Mouse (Mus musculus): ENCODE measurements around the gene Fbrs. TPM values are rescaled to one million over a fixed set of nuclear protein-coding genes. Genes with fewer than 3 reads are reported as not detected.
"Not testable (repeated sequence)": the region's sequence is repeated elsewhere in the genome, so short reads cannot be mapped to it uniquely, and the experiment has no call there.

The Fbrs gene
- total RNA-seq, 2 experiments from 2014 or later = 20.0 to 24.1 TPM

- intact Hi-C loops (cut with DNase I; ENCODE audit: low total_unique reads) = no loop called here
- no peak for DNase-seq
Measured at GRCm38 (mm10) chr7:127474378-127475070, 4.5 kb upstream of the Fbrs start.

- no peak for DNase-seq
- intact Hi-C loops (cut with DNase I; ENCODE audit: low total_unique reads) = no loop called here
Measured at GRCm38 (mm10) chr7:127475186-127475740, 3.7 kb upstream of the Fbrs start.

- no peak for DNase-seq
- intact Hi-C loops (cut with DNase I; ENCODE audit: low total_unique reads) = no loop called here
Measured at GRCm38 (mm10) chr7:127476336-127476735, 2.7 kb upstream of the Fbrs start.

- DNase-seq = no peak
- intact Hi-C loops (cut with DNase I; ENCODE audit: low total_unique reads) = no loop called here
Measured at GRCm38 (mm10) chr7:127476855-127477254, 2.1 kb upstream of the Fbrs start.

- intact Hi-C loops (cut with DNase I; ENCODE audit: low total_unique reads) = no loop called here
- peak; percentile 99 for DNase-seq
Measured at GRCm38 (mm10) chr7:127477687-127478634, 1.0 kb upstream of the Fbrs start.

GRCm38 (mm10) chr7:127479318-127480225 is 573 bp downstream of the Fbrs start:
- intact Hi-C loops (cut with DNase I; ENCODE audit: low total_unique reads) = no loop called here
- no peak for DNase-seq

GRCm38 (mm10) chr7:127480321-127480720 is 1.3 kb downstream of the Fbrs start:
- intact Hi-C loops (cut with DNase I; ENCODE audit: low total_unique reads) = no loop called here
- DNase-seq = peak; percentile 10

GRCm38 (mm10) chr7:127485416-127485815 is 6.4 kb downstream of the Fbrs start:
- no peak for DNase-seq
- intact Hi-C loops (cut with DNase I; ENCODE audit: low total_unique reads) = no loop called here

GRCm38 (mm10) chr7:127488364-127488763 is 9.4 kb downstream of the Fbrs start:
- DNase-seq; intact Hi-C loops (cut with DNase I; ENCODE audit: low total_unique reads): not testable (repeated sequence)

- intact Hi-C loops (cut with DNase I; ENCODE audit: low total_unique reads) = no loop called here
- DNase-seq = peak; percentile 15
Measured at GRCm38 (mm10) chr7:127489982-127490381, 11.0 kb downstream of the Fbrs start.

- DNase-seq = no peak
- intact Hi-C loops (cut with DNase I; ENCODE audit: low total_unique reads) = loop anchor here (1.0 kb wide), 1 partner anchor 16 kb away; no protein-coding TSS in a partner anchor
Measured at GRCm38 (mm10) chr7:127491846-127492245, 12.8 kb downstream of the Fbrs start.

- DNase-seq = no peak
- intact Hi-C loops (cut with DNase I; ENCODE audit: low total_unique reads) = loop anchor here (5.0 kb wide), 1 partner anchor 132 kb away; no protein-coding TSS in a partner anchor
Measured at GRCm38 (mm10) chr7:127494648-127495047, 15.6 kb downstream of the Fbrs start.

- intact Hi-C loops (cut with DNase I; ENCODE audit: low total_unique reads) = loop anchor here (5.0 kb wide), 1 partner anchor 135 kb away; no protein-coding TSS in a partner anchor
- no peak for DNase-seq
Measured at GRCm38 (mm10) chr7:127497382-127497781, 18.4 kb downstream of the Fbrs start.

- no peak for DNase-seq
- intact Hi-C loops (cut with DNase I; ENCODE audit: low total_unique reads) = loop anchor here (5.0 kb wide), 1 partner anchor 136 kb away; no protein-coding TSS in a partner anchor
Measured at GRCm38 (mm10) chr7:127498407-127498806, 19.4 kb downstream of the Fbrs start.

- no peak for DNase-seq
- intact Hi-C loops (cut with DNase I; ENCODE audit: low total_unique reads) = loop anchor here (1.0 kb wide), 1 partner anchor 17 kb away; no protein-coding TSS in a partner anchor
Measured at GRCm38 (mm10) chr7:127508291-127508690, 29.3 kb downstream of the Fbrs start.

GRCm38 (mm10) chr7:127509830-127510229 is 30.8 kb downstream of the Fbrs start:
- DNase-seq; intact Hi-C loops (cut with DNase I; ENCODE audit: low total_unique reads): not testable (repeated sequence)

GRCm38 (mm10) chr7:127511241-127511640 is 32.2 kb downstream of the Fbrs start:
- no peak for DNase-seq
- intact Hi-C loops (cut with DNase I; ENCODE audit: low total_unique reads) = no loop called here

GRCm38 (mm10) chr7:127511808-127512230 is 32.8 kb downstream of the Fbrs start, which contains the start of gene Srcap:
Srcap (plus strand) TSS chr7:127511983.
- DNase-seq = peak; percentile 97
- intact Hi-C loops (cut with DNase I; ENCODE audit: low total_unique reads) = no loop called here
